Mouse (Mus musculus): ENCODE results near the gene Iqck.

DNA sequence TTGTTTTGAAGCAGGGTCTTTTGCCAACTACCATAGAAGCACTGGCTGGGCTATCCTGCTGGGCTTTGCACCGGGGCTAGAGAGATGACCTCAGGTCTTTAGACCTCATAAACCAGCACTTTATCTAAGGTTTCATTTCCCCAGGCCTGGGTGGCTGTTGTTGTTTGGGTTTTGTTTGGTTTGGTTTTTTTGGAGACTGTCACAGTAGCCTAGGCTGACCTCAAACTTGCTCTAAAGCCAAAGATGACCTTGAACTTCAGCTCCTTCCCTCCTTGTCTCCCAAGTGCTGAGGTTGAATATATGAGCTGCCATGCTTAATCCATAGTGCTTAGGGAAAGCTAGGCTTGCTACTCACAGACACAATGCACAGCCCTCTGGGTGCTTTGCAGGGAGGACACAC, 35.9 kb upstream of the Iqck start:
- TF ChIP-seq CTCF (IDR thresholded peaks at IDR 0.05; ENCODE audit: borderline replicate concordance, insufficient read depth, low read length) (no peak), POLR2A (IDR thresholded peaks at IDR 0.05; ENCODE audit: low read depth, low read length) (no peak)
